Mouse (Mus musculus) bone marrow, adult 2 months (tissue): ENCODE results near the gene Agap2.

Experiments
- CTCF ChIP-seq: fragments of 200-500 bp; IDR thresholded peaks from 2 replicates; pipeline ENCODE4 v1.5.1; 2011; ENCODE audit warnings: low read length, control low read depth; ENCODE audit not compliant: control insufficient read depth, insufficient read depth
- POLR2A ChIP-seq: fragments of 200-500 bp; IDR thresholded peaks from 2 replicates; pipeline ENCODE4 v1.6.1; 2011; ENCODE audit warnings: low read depth, mild to moderate bottlenecking, control low read depth, low read length, borderline replicate concordance; ENCODE audit not compliant: control insufficient read depth

DNA sequence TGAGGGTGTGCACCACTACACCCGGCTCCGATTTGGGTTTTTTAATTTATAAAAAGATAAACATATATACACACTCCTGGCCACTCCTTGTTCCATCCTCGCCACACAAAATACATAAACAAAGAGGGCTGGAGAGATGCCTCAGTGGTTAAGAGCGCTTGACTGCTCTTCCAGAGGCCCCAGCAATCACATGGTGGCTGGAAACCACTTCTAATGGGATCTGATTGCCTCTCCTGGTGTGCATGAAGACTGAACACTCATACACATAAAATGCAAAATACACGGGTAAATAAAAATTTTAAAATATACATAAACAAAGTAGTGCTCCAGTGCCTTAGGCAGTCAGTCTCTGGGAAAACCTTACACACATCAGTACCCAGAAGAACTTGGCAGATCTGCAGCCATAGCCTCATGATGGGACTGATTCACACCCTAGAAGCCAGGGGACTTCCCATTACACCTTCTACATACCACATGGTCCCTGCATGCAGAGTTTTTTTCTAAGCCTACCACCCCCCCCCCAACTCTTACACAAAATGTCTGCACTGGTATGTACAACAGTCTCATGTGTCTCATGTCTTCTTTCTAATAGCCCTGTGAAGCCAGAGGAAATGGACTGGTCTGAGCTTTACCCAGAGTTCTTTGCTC, 32.5 kb upstream of the Agap2 start:
- no peak for TF ChIP-seq CTCF
- no peak for TF ChIP-seq POLR2A
